Mouse (Mus musculus) gastrocnemius, adult 18-20 months (tissue): ENCODE results near the gene Aldh1a2. TPM values are rescaled to one million over a fixed set of nuclear protein-coding genes. Genes with fewer than 3 reads are reported as not detected.

Experiments used
- DNase-seq: peaks from one replicate; pipeline ENCODE4 v3.0.0; 2021; ENCODE audit warnings: low spot score
- total RNA-seq, 2 experiments: library from RNA; stranded (reverse); gene quantifications; 2 replicates each; pipeline ENCODE4 v1.2.3; 2021

Gene Aldh1a2
- total RNA-seq, 2 experiments from 2014 or later: 1.8 to 8.9 TPM

DNA sequence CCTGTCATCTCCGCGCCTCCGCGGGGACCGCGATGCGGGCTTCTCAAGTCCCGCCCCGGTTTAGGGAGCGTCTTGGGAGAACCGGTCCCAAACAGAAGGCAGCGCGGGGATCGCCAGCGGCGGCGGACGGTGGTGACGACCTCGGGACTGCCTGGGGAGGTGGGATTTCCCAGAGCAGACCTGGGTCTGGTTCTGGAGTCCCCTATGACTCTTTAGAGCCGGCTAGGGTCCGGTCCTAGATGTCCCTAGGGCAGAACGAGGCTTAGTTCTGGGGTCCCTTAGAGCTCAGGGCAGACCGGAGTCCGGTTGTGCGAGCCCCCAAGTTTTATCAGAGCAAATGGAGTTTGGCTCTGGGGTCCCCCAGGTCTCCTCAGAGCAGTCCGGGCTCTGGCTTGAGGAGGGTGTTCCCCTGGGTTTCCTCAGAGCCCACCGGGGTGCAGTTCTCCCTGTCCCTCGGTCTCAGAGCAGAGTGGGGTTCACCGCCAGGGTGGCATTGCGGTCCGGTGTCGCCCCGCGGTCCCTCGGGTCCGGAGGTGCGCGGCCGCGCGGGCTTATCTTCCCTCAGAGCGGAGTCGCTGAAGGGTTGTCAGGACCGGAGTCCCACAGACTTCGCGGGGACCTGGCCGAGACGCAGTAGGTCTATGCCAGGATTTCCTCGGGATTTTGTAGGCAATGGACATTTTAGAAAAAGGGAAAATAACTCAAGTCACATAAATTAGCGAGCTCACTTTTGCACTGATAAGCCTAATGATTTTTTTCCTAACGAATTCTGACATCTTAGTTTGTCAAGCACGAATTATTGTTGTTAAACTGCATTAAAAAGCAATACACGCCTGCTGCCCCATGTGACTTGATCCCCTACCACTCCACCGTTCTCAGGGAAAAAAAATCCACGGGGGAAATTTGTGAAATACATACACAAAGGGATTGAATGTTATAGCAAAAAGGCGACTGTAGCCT, 727 bp downstream of the Aldh1a2 start:
- peak; percentile 12 for DNase-seq

DNA sequence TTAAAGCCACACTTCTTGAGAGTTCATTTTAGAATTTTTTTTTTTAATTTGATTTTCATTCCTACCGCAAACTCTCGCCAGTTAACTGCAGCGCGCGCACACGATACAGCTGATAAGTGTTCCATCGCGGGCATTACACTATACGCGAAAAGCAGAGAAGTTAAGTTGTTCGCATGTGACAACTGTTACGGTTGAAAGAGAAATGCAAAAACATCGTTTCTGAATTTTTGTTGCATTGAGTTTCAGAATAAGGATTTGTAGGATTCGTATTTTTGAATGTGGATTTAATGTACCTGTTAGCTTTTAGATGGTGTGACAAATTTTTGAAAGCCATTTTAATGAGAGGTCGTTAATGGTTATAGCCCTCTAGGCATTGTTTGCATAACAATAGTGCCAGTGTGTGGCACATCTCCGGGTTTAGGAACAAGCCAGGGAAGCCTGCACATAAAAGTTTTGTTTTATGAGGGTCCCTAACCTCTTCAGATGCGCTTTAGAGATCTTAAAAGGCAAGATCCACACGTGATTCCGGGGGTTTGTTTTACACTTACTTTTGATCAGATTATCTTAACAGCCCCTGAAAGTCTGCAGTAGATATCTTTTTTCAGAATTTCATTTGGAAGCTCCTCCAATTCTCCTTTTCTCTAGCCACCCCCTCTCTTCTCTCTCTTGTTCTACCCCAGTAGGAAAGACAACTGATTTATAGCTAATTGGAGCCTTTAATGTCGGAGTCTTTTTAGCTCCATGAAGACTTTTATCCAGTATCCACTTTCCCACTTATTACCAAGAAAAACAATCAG, 1.6 kb downstream of the Aldh1a2 start:
- no peak for DNase-seq

DNA sequence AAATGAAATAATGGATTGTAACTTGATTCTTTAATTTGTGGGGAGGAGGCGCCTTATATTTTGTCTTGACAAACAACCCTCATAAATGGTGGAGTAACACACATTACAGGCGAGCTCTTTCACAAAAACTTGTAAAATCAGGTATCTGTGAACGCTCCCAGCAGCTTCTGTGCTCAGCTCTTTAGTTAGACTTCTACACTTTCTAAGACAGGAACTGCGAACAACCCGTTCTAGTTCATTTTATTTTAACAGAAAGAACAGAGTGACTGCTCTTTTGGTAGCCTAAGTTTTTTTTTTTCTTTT, 2.2 kb downstream of the Aldh1a2 start:
- DNase-seq: no peak

DNA sequence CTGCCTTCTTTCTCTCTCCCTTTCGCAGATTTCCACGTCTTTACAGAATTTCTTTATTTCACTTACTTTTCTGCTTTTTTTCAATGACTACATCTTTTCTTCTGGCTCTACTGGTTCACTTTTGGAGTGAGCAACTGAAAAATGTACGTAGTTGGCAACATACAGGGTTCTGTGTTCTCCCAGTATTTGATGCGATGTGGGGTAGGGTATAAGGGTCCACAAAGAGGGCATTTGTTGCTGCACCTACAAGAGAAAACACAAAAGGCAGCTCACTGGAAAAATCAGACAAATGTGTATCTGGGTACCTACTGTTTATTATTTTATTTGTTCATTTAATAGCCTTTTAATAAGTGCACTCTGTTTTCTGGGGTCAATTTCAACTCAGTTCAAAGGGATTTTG, 3.6 kb downstream of the Aldh1a2 start:
- no peak for DNase-seq

DNA sequence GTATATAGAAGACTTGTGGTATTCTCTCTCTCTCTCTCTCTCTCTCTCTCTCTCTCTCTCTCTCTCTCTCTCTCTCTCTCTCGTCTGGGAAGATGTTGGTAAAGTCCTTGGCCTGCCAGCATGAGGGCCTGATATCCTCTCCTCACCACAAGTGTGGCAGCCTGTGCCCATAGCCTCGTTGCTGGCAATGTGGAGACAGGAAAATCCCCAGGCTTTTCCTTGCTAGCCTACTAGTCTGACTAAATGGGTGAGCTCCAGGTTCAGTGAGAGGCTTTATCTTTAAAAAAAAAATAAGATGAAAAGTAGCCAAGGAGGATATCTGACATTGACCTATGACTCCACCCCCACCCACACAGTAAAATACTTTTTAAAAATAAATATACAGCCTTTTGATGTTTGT, 4.8 kb downstream of the Aldh1a2 start:
- no peak for DNase-seq

DNA sequence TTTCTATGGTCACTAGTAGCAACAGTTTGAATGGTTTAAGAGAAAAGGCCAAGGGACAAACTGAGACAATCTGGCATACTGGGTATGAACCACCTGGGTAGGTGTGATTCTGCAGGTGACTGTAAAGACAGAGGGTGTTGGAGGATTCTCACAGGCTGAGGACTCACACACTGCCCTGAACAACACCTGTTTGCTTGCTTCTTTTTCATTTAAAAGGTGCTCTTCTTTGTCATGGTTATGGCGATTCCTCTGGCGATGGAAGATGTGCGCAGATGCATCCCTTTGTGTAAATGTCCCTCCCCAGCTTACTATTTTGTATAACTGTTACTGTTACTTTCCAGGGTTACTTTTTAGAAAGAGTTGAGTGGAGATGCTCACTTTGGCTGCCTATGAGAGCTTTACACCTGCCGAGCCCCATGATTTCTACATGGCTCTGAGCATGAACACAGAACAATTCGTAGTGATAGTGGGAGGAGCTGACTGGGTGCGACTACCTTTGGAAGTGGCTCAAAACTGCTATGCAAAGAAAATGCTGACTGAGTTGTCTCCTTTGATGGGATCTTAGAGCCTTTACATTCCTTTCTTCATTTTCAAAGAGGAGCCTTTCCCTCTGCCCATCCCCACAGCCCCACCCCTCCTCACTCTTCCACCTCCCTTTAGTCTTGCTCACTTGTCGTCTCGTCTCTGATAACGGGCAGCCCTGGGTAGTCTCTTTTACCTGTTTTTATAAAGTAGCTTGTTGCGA, 11.8 kb downstream of the Aldh1a2 start:
- DNase-seq: no peak

DNA sequence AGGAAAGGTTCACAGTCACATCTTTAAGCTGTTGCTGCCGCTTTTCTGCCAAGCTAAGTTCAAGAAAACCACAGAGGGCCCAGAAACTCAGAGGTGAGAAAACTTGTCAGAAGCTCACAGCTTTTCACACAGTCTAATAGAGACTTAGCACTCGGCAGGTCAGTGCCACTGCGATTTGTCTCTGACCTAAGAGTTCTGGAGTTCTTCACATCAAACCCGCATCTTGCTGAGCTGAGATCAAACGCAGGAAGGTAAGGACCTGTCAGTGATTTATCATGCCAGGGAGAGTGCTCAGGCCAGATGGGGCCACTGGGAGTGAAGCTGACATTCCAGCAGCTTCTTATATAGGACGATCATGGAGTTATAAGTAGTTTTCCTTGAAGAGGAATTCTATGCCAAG, 14.4 kb downstream of the Aldh1a2 start:
- no peak for DNase-seq

DNA sequence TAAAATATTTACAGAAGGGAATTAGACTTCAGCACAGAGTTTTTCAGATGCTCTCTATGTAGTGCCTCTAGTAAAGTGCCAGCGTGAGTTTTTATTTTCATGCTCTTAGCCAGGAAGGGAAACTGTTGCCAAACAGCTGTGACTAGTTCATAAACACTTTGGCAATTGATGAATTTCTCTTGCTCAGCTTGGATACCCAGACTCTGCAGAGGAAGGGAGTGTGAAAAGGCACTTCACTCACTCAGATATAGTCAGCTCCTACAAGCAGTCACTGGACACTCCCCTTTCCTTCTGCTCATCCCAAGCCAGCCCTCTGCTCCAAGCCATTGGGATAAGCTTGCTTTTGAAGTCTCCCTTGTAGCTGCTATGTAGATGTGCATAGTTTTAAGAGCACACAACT, 21.0 kb downstream of the Aldh1a2 start:
- no peak for DNase-seq

DNA sequence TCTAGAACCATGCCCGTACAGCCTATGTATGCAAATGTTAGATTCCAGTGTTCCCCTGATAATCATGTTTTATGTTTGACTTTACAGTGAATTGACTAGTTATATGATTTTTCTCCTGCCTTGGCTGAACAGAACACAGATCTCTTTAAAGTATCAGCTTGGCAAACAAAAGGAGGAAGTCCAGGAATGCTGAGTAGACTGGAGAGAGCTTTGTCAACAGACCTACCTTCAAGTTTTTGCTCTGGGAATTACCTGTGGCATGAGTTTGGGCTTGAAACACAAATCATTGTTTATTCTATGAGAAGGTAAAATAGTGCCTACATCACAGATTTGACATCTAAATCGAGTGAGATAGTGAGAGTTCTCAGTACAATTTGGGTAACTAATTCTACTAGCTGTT, 24.3 kb downstream of the Aldh1a2 start:
- no peak for DNase-seq

DNA sequence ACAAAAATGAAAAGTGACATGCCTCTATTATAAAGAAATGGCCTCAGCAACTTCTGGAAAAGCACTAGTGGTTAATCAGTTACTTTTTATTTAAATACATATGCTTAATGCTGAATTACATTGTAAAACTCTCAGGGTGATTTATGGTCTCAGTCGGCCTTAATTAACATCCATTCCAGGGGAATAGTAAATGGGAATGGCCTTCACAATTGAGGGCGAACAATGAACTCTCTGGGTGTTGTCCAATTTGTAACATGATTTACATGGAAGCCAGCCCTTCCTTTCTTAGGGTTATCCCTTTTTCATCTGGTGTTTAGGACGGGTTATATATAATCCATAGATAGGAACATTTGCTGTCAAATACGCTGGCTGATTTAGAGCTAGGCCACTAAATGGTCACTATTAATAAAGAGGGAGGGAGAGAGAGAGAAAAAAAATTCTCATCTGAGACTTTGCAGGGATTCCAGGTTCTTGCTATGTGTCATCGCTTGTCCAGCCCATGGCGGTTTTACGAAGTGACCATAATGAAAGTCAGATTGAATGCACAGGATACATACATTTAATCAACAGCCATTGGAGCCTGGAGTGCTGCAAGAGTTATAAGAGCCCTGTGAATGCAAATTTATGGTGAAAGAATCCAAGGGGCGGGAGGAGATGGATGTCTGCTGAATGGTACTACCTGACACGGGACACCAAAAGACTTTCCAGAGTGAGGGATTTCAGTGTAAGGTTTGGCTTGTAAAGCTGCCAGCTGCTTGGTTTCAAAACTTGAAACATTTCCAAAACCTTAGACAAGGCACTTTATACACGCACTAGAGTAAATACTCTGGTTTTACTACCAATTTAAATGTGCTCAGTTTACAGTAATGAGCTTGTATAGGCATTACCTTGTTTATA, 26.2 kb downstream of the Aldh1a2 start:
- no peak for DNase-seq

DNA sequence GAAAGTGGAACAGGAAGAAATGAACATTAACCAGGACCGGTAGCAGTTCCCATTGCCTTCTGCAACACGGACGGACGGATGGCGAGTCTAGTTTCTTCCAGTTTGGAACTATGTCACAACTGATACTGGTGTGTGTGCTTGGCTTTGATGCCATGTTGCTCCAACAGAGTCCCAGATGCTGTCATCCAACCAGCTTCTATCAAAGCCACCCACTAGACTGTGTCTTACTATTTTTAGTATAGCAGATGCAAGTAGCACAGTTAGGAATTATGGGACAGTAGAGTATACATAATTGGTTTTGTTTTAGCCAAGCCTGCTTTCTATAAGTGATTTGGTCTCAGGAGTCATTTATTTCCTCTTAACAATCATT, 26.8 kb downstream of the Aldh1a2 start:
- DNase-seq: no peak

DNA sequence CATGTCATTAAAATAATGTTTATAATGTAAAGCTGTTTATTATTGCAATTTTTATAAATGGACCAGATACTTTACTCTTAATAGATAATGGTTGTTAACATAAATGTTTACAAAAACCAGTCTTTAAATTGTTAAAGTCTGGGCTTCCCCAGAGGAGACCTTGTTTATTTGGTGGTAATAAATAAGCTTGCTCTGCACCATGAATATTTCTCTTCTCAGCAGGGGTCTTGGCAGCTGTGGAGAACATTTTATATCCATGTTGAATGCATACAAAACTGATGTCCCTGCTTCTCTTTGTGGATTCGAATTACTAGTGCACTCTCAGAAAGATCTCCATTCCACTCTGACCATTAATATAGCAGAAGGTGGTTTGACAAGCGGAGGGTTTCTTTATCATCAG, 38.8 kb downstream of the Aldh1a2 start:
- no peak for DNase-seq

DNA sequence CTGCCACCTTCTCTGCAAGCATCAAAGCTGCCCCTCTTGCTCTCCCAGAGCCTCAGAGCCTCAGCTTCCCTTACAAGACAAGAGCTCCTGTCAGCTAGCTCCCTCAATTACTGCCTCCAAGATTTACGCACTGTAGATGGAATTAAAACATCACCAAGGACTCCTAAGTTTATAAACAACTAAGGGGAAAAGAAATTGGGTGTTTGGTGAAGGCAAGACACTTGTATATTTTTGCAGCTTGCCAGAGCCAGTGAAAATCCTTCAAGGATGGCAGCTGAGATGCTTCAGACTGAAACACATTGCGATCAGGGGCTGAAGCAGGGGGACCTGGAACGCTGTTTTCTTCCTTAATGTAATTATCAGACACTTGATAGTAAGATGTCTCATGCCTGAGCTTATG, 47.1 kb downstream of the Aldh1a2 start:
- no peak for DNase-seq

DNA sequence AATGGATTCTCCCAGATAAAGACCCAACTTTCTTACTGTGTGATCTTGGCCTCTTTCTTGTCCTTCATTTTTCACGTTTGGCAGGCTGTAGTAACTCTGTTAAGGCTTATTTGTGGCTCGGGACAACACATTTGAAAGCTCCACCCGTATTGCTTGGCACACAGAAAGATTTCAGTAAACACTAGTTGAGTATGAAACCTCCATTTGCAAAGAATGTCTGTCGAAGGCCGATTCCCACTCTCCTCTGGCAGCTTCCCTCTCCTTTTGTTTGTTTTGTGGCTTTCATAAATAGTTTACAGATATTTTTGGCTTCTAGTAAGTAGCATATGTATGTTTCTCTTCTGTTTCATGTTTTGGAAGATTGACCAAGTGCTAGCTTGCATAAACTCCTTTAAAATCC, 54.1 kb downstream of the Aldh1a2 start:
- no peak for DNase-seq

DNA sequence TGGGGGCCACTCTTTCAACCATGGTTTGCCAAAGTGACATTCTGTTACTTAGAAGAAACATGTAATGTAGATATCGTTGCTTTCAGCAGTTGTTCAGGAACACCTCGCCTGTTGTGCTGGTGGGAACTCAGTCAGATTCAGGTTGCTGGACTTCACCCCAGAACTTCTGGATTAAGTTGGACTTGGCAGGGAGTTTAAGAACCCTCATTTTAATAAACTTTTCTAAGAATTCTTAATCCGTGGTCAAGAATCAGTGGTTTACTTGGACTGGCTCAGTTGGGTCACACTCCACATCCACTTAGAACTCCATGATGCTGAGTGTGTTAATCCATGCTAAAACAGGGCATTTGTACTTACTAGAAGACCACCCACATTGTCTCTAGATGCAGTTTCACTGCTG, 54.6 kb downstream of the Aldh1a2 start:
- DNase-seq: no peak

DNA sequence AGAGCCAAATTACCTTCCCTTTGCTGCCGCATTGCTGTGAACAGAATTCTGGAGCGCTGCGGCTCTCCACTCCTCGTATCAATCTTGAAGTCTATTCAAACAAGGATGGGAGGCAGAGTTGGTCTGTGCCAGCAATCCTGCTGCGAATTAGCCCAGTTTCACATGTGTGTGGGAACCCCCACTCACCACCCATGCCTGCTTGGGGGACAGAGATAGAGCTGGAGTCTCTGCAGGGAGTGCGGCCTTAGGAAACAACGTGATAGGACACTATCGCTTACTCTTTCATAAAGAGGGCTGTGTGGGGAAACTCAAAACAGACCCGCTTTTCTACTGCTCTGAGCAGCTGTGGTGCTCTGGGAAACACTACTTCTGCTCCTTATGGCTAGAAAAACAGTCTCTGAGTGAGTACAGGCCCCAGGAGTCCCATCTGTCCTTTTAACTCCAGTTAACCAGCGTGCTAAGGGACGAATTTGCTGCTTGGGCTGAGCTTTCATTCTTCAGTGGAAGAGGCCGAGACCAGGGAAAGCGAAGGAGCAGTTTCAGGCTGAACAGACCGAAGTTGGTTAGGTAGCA, 60.6 kb downstream of the Aldh1a2 start:
- no peak for DNase-seq

DNA sequence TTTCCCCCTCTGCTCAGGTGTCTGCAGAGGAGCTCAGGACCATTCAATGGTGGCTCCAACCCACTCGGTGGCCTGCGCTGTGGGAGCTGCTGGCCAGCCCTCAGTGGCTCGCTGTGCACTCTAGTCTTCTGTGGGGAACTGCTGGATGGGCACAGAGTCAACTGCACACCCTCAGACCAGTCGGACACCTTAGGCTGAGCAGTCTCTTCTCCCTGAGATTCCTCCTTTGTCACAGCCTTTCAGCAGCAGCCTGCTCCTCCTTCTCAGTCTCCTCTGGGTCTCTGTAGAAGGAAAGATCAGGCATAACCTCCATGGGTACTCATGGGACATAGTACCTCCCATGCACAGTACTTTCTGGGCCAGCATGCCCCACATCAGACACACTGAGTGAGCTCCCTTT, 63.2 kb downstream of the Aldh1a2 start:
- no peak for DNase-seq

DNA sequence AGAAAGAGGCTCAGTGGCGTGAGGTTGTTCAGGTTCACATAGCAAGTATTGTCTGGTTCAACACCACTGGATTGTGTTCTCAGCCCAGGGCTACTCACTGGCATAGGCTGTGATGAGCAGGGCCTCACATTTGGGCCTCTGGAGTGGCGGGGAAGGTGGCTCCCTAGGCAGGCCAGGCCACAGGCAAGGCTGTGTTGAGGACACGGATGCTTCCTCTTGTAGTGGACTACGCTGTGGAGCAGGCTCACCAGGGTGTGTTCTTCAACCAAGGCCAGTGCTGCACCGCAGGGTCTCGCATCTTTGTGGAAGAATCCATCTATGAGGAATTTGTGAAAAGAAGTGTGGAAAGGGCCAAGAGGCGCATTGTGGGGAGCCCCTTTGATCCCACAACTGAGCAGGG, 67.6 kb downstream of the Aldh1a2 start:
- DNase-seq: no peak

DNA sequence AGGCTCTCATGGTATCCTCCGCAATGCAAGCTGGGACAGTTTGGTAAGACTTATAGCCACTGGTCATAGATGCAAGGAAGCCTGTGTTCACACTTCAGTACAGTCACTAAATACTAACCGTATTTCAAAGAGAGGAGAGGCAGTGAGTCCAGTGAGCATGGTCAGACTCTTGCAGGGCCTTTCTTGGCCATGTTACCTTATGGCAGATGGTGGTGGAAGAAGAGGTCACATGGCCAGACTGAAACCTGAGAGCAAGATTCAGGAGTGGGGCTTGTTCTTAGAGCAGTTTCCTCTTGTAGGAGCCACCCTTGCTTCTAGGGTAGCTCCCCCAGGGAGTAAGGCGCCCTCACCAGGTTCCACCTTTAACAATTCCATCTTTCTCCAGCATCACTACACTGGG, 69.6 kb downstream of the Aldh1a2 start:
- DNase-seq: no peak

DNA sequence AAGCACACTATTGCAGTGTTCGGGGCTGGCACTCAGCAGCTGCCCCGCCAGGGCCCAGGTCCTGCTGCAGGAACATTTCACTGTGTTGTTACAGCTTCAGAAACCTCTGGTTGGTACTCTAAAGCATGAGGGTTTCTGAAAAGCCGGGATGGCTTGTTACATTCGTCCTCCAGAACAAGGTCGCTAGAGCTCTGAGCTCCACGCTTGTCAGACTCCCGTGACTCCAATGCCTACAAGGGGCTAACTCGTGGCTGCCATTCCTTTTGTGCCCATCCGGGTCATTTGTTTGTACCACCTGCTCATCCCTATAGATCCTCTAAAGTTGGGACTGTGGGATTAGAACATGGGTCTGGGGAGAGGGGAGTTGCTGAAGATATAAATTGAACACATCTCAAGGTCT, 70.8 kb downstream of the Aldh1a2 start:
- DNase-seq: no peak

DNA sequence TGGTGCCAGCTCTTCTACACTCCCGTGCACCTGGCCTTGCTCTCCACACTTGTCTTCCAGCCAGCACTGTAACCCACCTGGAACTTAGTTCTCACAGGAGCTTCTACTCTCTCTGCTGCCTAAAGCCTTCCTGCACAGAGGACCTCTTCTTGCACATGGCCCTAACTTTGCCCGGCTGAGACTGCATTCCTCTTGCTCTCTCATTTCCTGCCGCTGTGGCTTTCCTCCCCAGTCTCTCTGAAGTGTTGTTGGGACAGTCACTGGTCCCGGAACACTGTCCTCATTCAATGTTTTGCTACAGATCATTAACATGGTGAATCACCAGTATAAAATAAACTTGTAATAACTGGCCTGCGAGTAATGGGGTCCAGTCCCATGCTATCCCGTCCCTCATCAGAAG, 73.1 kb downstream of the Aldh1a2 start:
- DNase-seq: no peak
